In the genomic region with DNA sequence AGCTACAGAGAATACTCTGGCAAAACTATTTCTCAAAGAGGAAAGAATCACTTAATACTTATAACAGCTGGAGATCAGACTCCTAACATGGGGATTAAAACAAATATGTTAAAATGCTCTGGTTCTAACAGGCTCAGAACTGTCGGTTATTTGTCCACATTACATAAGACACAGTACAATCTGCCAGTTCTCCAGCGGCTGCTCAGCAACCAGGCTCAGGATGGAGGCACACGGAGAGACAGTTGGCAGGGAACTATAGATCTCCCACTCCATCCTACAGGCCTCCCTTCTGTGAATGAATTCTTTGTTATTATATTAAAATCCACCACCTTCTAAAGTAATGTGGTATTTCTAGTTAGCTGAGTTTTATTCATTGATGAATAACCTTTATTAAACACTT, we compare ENCODE assay signal across 17 mouse cellular contexts. TPM values are rescaled to one million over a fixed set of nuclear protein-coding genes. Genes with fewer than 3 reads are reported as not detected.
A peak's percentile ranks its signal among the peaks of the same experiment; 100 is the strongest.
DNase-seq lines count a peak whose midpoint lies in the region; ATAC-seq and TF ChIP-seq lines count a peak whose summit lies in the region.
"Had no signal": no experiment of that assay in that cellular context is flagged by ENCODE, and none has a peak within 500 bp of the region (broad histone marks: within the 10 kb centered on the region; RNA-seq: fewer than 3 reads in every experiment).

No protein-coding gene starts in this region.

- DNase-seq in cerebellum, postnatal 4 days (ENCODE audit: low spot score in 2 of 2): no peak
- DNase-seq in left cerebral cortex, adult 2 months (ENCODE audit: extremely low spot score in 1 of 2, low spot score in 2 of 2): no peak
- DNase-seq in left cerebral cortex, postnatal 4 days: no peak
- DNase-seq in layer of hippocampus, adult 2 months (ENCODE audit: low spot score in 2 of 2): peak; percentile 49 to 81
- peak; percentile 40 for DNase-seq in right cerebral cortex, postnatal 25 days
- DNase-seq in thymus, postnatal 36 days: no peak
- DNase-seq in thymus, postnatal 25 days: no peak
- DNase-seq: gastrocnemius, postnatal 14 days; kidney, adult 9 months; lung, postnatal 14 days had no signal

- peak; percentile 84 for ATAC-seq in cerebellum, adult (ENCODE audit: insufficient number of reproducible peaks, low FRiP score, low TSS enrichment)
- ATAC-seq: liver, embryonic 12.5 days; Patski had no signal

- no peak overlapping the region for H3K4me3 ChIP-seq in left cerebral cortex, adult 2 months
- H3K4me3 ChIP-seq in layer of hippocampus, adult 2 months: no peak overlapping the region
- H3K4me3 ChIP-seq: forebrain, embryonic 12.5 days; liver, embryonic 12.5 days; midbrain, embryonic 10.5 days; myocyte had no signal

- no peak for TF ChIP-seq CTCF in left cerebral cortex, adult 2 months (IDR thresholded peaks at IDR 0.05)
- no peak for TF ChIP-seq CTCF in layer of hippocampus, adult 2 months (conservative IDR thresholded peaks at IDR 0.05)

- intact Hi-C loops in left cerebral cortex, adult 2 months (cut with DNase I): no loop called here
- intact Hi-C loops in left cerebral cortex, postnatal 4 days (cut with DNase I): no loop called here

- H3K27ac ChIP-seq in left cerebral cortex, adult 2 months: peak overlapping the region; percentile 30; the same call in 1 of the 2 replicates
- H3K27ac ChIP-seq in layer of hippocampus, adult 2 months: no peak overlapping the region
- H3K27ac ChIP-seq: forebrain, embryonic 12.5 days; hindbrain, embryonic 14.5 days; liver, embryonic 12.5 days; midbrain, embryonic 10.5 days had no signal

RNA-seq across cellular contexts. Expression of gene Reln, which starts 37.4 kb away (rescaled TPM):
- total RNA-seq in left cerebral cortex, adult 2 months (2021): 10 to 100 TPM; 89.5 to 92.6 TPM
- total RNA-seq in left cerebral cortex, postnatal 4 days (2021): 100 to 1,000 TPM; 170 to 177 TPM
- 10 to 100 TPM; 47.1 to 48.7 TPM for total RNA-seq in layer of hippocampus, adult 2 months (2021)

Comparison
In these comparisons a context has a peak if more than half of its experiments do, and no peak if none do; other contexts are left out.
1. DNase-seq: peak in layer of hippocampus, adult 2 months (2 of 2) and right cerebral cortex, postnatal 25 days (single experiment); none in cerebellum, postnatal 4 days (0 of 2), left cerebral cortex, adult 2 months (0 of 2), left cerebral cortex, postnatal 4 days (single experiment), thymus, postnatal 36 days (0 of 2) and thymus, postnatal 25 days (single experiment).